Mouse (Mus musculus) erythroblast, embryonic 14.5 days (primary cell): ENCODE data around the gene Phlda2.

ENCODE experiments used
- GATA1 ChIP-seq: IDR thresholded peaks from 2 replicates; pipeline ENCODE4 v1.6.1; 2012; ENCODE audit warnings: low read length, inconsistent platforms, mixed read lengths
- TAL1 ChIP-seq: IDR thresholded peaks from 3 replicates; pipeline ENCODE4 v1.6.1; 2012; ENCODE audit warnings: low read length, inconsistent platforms, mixed read lengths

GRCm38 (mm10) chr7:143480498-143480897, 22.5 kb downstream of the Phlda2 start:
- TF ChIP-seq TAL1 (no peak), GATA1 (no peak)
